Mouse (Mus musculus) urinary bladder, postnatal 10 days (tissue): ENCODE measurements at regions not wholly inside any gene's neighbourhood (a gene's known extent, or its start where the extent isn't known, plus 50 kb on each side); places are given as distances from the start of the nearest gene placed in this dataset.
"Not testable (repeated sequence)": the region's sequence is repeated elsewhere in the genome, so short reads cannot be mapped to it uniquely, and the experiment has no call there.

Experiments
- DNase-seq: peaks from one replicate; pipeline ENCODE4 v3.0.0; 2022; ENCODE audit warnings: low spot score

DNA sequence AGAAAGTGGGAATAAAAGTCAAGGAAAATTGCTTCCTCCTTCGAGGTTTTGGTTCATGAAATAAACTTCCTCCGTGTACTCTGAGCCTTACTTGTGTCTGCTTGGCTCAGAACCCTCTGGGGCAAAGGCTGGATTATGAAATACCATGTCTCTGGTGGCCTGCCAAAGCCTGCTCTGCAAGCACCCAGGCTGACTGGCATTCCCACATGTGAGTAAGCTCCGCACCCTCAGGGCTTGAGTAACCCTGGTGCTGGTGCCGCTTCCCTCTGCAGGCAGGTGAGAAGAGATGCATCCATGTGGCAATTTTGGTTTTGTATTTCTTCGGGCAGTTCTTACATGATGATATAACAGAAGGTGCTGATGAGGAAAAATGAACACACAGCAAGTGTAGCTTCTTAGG is 66.0 kb downstream of the Nr2f2 start:
- DNase-seq, result peak; percentile 24

DNA sequence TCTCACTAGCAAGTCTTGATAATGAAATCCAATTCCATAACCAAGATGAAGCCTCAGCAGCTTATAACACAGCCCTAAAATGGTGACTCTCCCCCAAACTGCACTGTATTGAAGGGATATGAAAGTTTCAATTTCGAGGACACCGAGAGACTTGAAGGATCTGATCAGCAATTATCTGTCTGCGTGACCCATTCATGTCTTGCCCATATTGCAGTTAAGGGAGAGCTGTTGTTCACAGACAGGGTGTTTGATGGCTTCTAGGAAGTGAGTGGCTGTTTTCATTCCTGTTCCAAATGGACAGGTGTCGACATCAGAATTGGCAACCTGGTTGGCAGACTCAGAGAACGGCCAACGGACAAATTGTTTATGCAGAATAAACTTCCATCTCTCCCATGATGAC is 75.1 kb downstream of the Nr2f2 start:
- no peak for DNase-seq

DNA sequence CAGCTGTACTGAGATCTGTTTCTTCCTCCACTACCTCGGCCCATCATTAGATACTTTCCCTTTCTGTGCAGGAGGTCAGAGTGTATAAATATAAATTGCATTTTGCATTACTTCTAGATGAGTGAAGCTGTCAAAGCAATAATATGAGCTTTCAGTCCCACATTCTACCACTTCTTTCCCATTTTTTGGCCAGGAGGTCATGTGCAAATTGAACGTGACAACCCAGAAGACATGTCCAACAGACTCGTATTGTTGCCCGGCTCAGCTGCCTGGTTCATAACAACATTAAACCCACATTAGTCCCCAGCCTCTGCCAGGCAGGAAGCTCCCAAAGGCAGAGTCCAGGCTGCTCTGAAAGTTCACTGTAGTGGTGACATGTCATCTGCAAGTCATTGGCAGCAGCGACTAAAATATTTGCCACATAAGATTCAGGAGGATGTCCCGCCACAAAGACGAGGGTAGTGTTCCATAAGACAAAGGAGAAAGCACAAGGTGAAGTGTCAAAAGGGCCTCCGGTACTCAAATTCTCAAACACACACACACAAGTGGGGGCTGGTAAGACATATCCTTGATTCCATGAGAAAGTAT is 75.7 kb downstream of the Nr2f2 start:
- DNase-seq, result no peak

GRCm38 (mm10) chr7:70290277-70290676 is 76.3 kb downstream of the Nr2f2 start:
- DNase-seq, result no peak

GRCm38 (mm10) chr7:70288621-70289020 is 77.9 kb downstream of the Nr2f2 start:
- DNase-seq, result no peak

DNA sequence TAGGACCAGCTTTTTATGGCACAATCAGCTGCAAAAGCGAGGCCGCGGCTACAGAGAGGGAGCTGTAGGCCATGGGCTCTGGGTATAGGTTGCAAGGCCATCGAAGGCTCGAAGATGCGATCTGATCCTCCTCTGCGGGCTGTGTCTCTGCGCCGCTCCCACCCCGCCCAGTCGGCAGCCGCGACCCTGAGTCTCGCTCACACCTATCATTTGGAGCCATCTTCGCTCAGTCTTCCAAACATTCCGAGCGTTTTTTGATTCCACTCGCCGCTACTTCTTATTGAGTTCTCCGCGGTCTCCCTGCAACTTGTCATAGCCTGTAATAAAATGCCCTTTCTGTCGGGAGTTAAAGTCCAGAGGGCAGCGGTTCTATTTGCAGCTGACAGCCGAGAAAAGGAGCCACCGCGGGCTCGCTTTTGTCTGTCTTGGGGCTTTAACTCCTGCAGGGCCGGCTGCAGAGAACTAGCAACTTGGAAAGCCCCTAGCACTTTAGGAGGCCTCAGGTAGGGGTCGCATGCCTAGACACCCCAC is 78.6 kb downstream of the Nr2f2 start:
- DNase-seq, result no peak

DNA sequence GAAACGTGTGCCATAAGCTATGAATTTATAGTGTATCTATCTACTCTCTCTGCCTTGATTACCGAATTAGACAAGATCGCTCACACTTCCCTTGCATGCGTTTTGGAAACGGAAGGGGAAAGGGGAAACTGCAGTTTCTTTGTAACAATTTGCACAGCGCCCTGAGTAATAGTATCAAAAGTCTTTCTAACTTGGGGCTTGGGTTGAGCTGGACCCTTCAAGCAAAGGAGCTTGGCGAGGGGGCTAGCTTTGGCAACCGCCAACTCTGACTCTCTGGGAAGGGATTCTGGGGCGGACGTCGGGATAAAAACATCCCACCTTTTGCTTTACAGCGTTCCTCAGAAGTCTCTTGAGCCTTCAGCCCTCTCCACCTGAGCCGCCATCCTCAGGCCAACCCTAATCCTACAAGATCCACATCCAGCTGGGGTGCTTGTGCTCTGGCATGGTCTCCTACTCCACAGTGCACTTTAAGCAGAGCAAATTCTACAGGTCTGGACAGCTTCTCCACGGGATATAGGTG is 79.6 kb downstream of the Nr2f2 start:
- DNase-seq, result no peak

DNA sequence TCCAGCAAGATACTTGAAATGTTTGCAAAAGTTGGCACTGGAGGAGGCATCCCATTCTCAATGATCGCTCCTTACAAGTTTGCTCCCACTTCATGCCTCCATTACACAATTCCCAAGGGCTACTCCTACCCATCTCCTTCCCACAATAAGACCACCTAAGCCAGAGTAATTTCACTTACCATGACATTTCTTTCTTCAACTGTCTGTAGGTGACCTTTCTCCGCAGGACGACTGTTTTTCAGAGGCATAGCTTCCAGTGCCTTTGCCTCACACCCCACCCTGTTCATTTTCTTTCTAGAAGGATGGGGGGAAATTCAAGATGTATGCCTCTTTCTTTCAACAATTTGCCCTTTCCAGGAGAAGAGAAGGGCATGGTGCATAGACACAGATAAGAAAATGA is 81.2 kb downstream of the Nr2f2 start:
- DNase-seq, result no peak

- DNase-seq, result no peak
These were observed 82.7 kb downstream of the Nr2f2 start for GRCm38 (mm10) chr7:70283836-70284235.

DNA sequence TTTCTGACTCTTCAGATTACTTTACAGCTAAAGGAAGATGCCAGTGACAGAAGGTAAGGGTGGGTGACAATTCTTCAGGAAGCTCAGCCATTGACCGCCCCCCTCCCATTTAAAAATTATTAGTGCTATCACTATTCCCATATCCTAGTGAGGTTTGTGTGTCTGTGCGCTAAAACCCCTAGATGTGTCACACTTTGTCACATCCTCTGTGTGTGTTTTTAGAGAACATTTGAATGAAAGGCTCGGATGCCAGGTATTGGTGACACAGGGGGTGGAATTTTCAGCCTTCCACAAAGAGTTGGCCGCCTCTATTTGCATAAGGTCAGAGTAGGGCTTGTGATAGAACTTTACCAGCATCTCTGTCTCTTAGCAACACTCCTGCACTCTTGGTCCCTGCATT is 83.4 kb downstream of the Nr2f2 start:
- no peak for DNase-seq

- no peak for DNase-seq
These were observed 84.5 kb downstream of the Nr2f2 start for GRCm38 (mm10) chr7:70281891-70282515.

DNA sequence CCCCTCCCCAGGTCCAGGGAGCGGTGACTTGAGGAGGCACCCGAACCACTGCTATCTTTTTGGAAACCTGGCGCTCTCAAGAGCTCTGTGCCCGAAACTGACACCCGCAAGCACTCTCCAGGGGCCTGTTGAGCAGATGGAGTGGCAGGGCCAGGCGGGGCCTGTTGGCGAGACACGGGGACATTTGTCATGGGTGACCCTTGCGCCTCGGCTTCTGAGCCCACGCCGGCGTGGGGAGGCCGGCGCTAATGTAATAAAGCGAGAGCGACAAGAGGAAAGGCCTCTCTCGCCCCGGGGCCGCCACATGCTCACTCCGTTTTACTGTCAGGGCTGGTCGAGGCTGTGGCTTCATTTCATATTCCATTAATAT is 85.2 kb downstream of the Nr2f2 start:
- no peak for DNase-seq

DNA sequence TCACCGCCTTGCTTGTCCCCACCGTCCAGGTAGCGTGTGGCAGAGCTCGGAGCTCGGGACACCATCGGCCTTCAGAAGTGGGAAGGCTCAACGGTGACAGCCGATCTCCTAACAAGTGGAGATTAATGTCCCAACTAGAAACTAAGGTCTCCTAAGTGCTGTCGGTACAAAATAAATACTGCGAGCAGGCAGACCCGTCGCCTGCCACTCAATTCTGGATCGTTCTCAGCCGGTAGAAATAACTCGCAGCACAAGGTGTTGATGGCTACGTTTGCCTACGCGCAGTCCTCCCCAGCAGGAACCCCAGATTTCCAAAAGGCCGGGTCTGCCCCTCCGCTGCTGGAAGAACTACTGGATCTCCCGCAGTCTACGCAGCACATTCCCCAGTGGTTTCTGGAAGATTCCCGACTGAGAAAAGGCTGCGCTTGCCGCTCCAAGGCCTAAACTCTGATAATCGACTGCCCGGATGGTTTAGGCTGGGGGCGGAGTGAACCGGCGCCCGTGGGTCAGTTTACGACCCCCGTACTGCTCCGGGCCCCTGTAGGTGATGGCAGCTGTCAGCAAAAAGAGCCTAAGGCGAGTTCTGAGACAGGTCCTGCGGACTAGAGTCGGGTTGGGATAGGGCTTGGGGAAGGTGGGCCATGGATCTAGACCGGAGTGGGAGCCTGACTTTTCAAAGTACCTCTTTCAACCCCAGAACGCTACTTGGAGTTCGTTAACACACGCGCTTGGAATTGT is 85.7 kb downstream of the Nr2f2 start:
- DNase-seq, result no peak

- no peak for DNase-seq
These were observed 86.5 kb downstream of the Nr2f2 start for GRCm38 (mm10) chr7:70279927-70280642.

- no peak for DNase-seq
These were observed 87.4 kb downstream of the Nr2f2 start for GRCm38 (mm10) chr7:70279101-70279500.

DNA sequence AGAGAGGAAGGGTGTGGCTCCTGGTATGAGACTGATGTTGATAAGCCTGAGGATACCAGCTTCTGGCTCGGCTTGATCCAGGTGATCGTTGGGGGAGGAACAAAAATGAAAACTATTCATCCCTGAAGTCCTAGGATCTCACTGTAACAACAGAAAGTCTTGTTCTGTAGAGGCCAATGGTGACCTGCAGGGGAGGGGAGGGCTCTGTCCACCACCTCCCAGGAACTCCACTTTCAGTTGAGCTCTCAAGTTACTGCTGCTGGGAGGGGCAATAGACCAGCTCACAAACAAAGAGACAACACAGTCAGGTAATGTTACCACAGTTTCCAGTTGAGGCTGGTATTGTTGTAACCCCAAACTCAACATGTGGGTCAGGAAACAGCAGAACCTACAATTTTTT is 90.5 kb downstream of the Nr2f2 start:
- DNase-seq, result no peak

DNA sequence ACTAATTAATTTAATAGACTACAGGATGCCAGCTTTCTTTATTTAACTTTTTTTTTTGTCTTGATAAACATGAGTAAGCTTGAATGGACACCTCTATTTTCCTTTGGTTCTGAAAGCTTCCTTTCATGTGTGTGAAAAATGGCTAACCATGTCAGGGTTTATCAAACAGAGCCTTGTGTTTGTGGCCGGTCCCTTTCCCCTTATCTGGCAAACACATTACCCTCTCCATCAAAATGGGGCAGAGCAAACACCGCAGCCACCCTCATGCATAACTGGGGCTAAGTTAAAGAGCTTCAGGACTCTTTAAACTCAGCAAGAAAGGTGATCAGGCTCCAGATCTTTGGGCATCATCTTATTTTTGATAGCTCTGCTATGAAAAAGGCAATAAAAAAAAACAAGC is 92.2 kb downstream of the Nr2f2 start:
- no peak for DNase-seq

DNA sequence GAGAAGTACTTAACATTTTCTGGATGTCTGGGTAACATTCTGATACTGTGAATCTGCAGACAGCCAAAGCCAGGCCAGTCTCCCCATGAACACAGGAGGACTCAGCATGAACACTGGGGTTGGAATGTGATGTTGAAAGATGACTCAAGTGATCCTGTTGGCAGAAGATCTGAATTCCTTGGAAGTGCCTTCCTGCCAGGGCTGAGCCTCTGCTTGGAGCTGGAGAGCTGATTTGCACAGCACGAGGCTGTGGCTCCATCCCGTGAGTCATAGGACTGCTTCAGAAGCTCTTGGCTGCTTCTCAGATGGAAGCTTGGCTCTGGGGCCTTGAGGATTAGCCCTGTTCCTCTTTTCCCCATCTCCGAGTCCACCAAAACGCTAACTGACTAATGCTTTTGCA is 99.5 kb downstream of the Nr2f2 start:
- no peak for DNase-seq

GRCm38 (mm10) chr7:70256806-70257205 is 109.7 kb downstream of the Nr2f2 start:
- no peak for DNase-seq

GRCm38 (mm10) chr7:70255072-70255471 is 111.5 kb downstream of the Nr2f2 start:
- DNase-seq, result no peak

DNA sequence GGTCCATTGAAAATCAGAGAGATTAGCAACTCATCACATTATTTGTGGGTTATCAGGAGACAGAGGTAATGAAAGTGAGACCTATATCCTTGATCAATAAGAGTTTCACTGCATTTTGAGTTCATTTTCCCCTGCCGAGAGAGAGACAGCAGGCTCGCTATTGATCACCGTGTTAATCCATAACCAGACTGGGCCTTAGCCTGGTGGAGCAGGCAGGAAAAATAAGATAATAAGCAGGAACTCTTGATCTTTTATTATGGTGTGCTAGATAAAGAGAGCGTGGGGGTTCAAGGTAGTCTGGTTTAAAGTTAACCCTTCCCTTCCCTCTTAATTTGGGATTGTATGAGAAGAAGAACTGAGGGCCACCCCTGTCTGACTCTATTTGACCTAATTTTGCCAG is 113.3 kb downstream of the Nr2f2 start:
- DNase-seq, result no peak

DNA sequence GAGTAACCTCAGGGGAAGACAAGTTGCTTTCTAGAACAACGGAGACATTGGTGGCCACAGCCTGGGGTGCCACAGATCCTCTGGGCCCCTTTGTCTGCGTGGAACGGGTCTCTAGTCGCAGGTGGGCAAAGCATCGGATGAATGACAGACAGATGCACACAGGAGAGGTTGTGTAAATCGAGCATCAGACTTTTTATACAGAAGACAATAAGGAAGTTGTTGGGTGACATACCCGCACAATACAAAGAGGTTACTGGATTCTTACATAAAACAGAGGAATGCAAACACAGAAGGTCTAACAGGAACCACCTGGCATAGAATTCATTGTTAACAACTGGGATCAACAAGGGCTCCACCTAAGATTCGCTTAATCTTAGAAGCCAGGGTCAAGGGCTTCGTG is 127.5 kb downstream of the Nr2f2 start:
- not testable (repeated sequence) for DNase-seq

GRCm38 (mm10) chr7:70219310-70219709 is 147.2 kb downstream of the Nr2f2 start:
- DNase-seq, result no peak
